Mouse (Mus musculus): ENCODE measurements around the gene Parm1.

Parm1 gene

GRCm38 (mm10) chr5:91654331-91655048 lies 137.1 kb downstream of the Parm1 start:
- DNase-seq (ENCODE audit: low spot score) = no peak

- DNase-seq (ENCODE audit: low spot score) = no peak
Measured at GRCm38 (mm10) chr5:91655263-91655662, 137.8 kb downstream of the Parm1 start.

GRCm38 (mm10) chr5:91662715-91663114 lies 145.3 kb downstream of the Parm1 start:
- no peak for DNase-seq (ENCODE audit: low spot score)

- DNase-seq (ENCODE audit: low spot score) = no peak
Measured at GRCm38 (mm10) chr5:91667127-91667526, 149.7 kb downstream of the Parm1 start.

- no peak for DNase-seq (ENCODE audit: low spot score)
Measured at GRCm38 (mm10) chr5:91669235-91669634, 151.8 kb downstream of the Parm1 start.
